Mouse (Mus musculus) erythroid progenitor cell, adult 5-6 weeks (primary cell): ENCODE data around the gene Bag5. TPM values are rescaled to one million over a fixed set of nuclear protein-coding genes. Genes with fewer than 3 reads are reported as not detected.

Source experiments
- ATAC-seq: replicated peaks from 2 replicates; pipeline ENCODE4 v1.8.0; 2016; ENCODE audit warnings: moderate number of reproducible peaks, mild to moderate bottlenecking, moderate TSS enrichment, inconsistent platforms; ENCODE audit not compliant: poor library complexity, low FRiP score, severe bottlenecking
- total RNA-seq, 2 experiments: library from RNA; stranded (forward) in 1 of 2; stranded (reverse) in 1 of 2; fragments of 150-400 nt in 1 of 2; fragments of 186-747, 209-891 nt in 1 of 2; gene quantifications; 2 replicates each; pipeline versions ENCODE4 v1.2.3 to v1.2.4; 2015 to 2017; ENCODE audit warnings: low replicate concordance in 2 of 2

Bag5 gene
- total RNA-seq, 2 experiments from 2014 or later = 1.2 to 6.3 TPM

- ATAC-seq = no peak
Observed at GRCm38 (mm10) chr12:111678670-111678933, 34.5 kb downstream of the Bag5 start.

GRCm38 (mm10) chr12:111677882-111678669 lies 35.0 kb downstream of the Bag5 start, which contains the start of gene Trmt61a:
TSS of gene Trmt61a (plus strand) at chr12:111678105.
- peak; percentile 90 for ATAC-seq

GRCm38 (mm10) chr12:111677421-111677820 lies 35.6 kb downstream of the Bag5 start:
- ATAC-seq = peak; percentile 26

- no peak for ATAC-seq
Observed at GRCm38 (mm10) chr12:111675797-111676580, 37.1 kb downstream of the Bag5 start.

- no peak for ATAC-seq
Observed at GRCm38 (mm10) chr12:111674850-111675486, 38.1 kb downstream of the Bag5 start.

- ATAC-seq = no peak
Observed at GRCm38 (mm10) chr12:111672581-111672980, 40.5 kb downstream of the Bag5 start.

GRCm38 (mm10) chr12:111672176-111672575 lies 40.9 kb downstream of the Bag5 start, which contains the start of gene Ckb:
TSS of gene Ckb (minus strand) at chr12:111672338.
- ATAC-seq = no peak

- ATAC-seq = no peak
Observed at GRCm38 (mm10) chr12:111671431-111671902, 41.6 kb downstream of the Bag5 start.

GRCm38 (mm10) chr12:111670976-111671375 lies 42.1 kb downstream of the Bag5 start:
- ATAC-seq = no peak

GRCm38 (mm10) chr12:111670371-111670971 lies 42.6 kb downstream of the Bag5 start:
- ATAC-seq = no peak

- ATAC-seq = no peak
Observed at GRCm38 (mm10) chr12:111669961-111670360, 43.1 kb downstream of the Bag5 start.

- no peak for ATAC-seq
Observed at GRCm38 (mm10) chr12:111669000-111669788, 43.9 kb downstream of the Bag5 start.

GRCm38 (mm10) chr12:111668457-111668912 lies 44.6 kb downstream of the Bag5 start:
- ATAC-seq = peak; percentile 68

- no peak for ATAC-seq
Observed at GRCm38 (mm10) chr12:111667421-111667820, 45.6 kb downstream of the Bag5 start.

- ATAC-seq = no peak
Observed at GRCm38 (mm10) chr12:111666380-111666779, 46.7 kb downstream of the Bag5 start.

GRCm38 (mm10) chr12:111665041-111665880 lies 47.8 kb downstream of the Bag5 start:
- ATAC-seq = no peak

GRCm38 (mm10) chr12:111664144-111664634 lies 48.9 kb downstream of the Bag5 start:
- ATAC-seq = no peak
